Mouse (Mus musculus): ENCODE data around the gene Dnajc1.

GRCm38 (mm10) chr2:18156131-18156530 is 236.5 kb downstream of the Dnajc1 start:
- TF ChIP-seq GABPA (IDR thresholded peaks at IDR 0.05; ENCODE audit: low read depth, low read length) (no peak), ZMIZ1 (IDR thresholded peaks at IDR 0.05; ENCODE audit: low read depth, low read length) (no peak), POLR2A (IDR thresholded peaks at IDR 0.05; ENCODE audit: control insufficient read depth in 1 of 2, insufficient read depth in 1 of 2, low read depth in 1 of 2, low read length in 2 of 2, poor library complexity in 1 of 2) (no peak)

All from MEL (cell line).